8 mouse cellular contexts compared by ENCODE assay signal in the genomic region with DNA sequence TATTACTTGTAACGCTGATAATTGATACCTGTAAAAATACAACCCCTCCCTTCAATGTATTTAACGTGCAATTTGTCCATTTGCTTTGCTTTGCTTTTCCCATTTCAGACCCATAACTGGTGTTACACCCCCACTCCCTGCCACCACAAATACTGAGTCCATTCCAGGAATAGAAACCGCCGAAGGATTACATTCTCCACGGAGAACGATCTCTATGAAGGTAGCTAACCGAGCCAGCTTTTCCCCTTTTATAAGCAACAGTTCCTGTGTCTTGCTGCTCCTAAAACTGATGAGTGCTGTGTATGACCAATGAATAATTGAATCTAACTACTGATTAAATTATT.
A peak's percentile ranks its signal among the peaks of the same experiment; 100 is the strongest.
DNase-seq lines count a peak whose midpoint lies in the region; ATAC-seq and TF ChIP-seq lines count a peak whose summit lies in the region.

No protein-coding gene starts in this region.

- intact Hi-C loops in gastrocnemius, postnatal 14 days (cut with DNase I; ENCODE audit: low total_unique reads): no loop called here

- no peaks in the 10 kb centered on the region for H3K9me3 ChIP-seq in lung, postnatal 0 days (ENCODE audit: low read length)
- H3K9me3 ChIP-seq in limb, embryonic 12.5 days: no peaks in the 10 kb centered on the region

- H3K9ac ChIP-seq in lung, postnatal 0 days (replicated peaks; ENCODE audit: low read depth): no peak overlapping the region
- no peak overlapping the region for H3K9ac ChIP-seq in limb, embryonic 12.5 days (replicated peaks)

- H3K4me1 ChIP-seq in lung, postnatal 0 days (ENCODE audit: insufficient read depth, low read depth, low read length): no peaks in the 10 kb centered on the region
- H3K4me1 ChIP-seq in limb, embryonic 12.5 days (replicated peaks): peaks cover 53% of the 10 kb centered on the region

- no peak for TF ChIP-seq EP300 in lung, postnatal 0 days (IDR thresholded peaks at IDR 0.05)

- WGBS in lung, postnatal 0 days: 7% methylated on average over 7 of the region's 7 CpGs
- 10% methylated on average over 7 of the region's 7 CpGs for WGBS in limb, embryonic 12.5 days

- no peaks in the 10 kb centered on the region for H3K27me3 ChIP-seq in lung, postnatal 0 days (replicated peaks; ENCODE audit: insufficient read depth, low read length)
- no peaks in the 10 kb centered on the region for H3K27me3 ChIP-seq in limb, embryonic 12.5 days

- peak; percentile 81 for ATAC-seq in frontal cortex, adult (ENCODE audit: low TSS enrichment)
- ATAC-seq in lung, postnatal 0 days: no peak
- ATAC-seq in limb, embryonic 12.5 days (ENCODE audit: insufficient number of reproducible peaks, insufficient read depth, low FRiP score, low TSS enrichment, low read depth): no peak

- H3K4me2 ChIP-seq in lung, postnatal 0 days (replicated peaks; ENCODE audit: low read depth, low read length): peak overlapping the region; percentile 42; the same call in 1 of the 2 replicates
- H3K4me2 ChIP-seq in limb, embryonic 12.5 days: peak overlapping the region; percentile 43

- no peak for TF ChIP-seq CTCF in lung, postnatal 0 days (IDR thresholded peaks at IDR 0.05)

- no peaks in the 10 kb centered on the region for H3K36me3 ChIP-seq in lung, postnatal 0 days (ENCODE audit: insufficient read depth, low read length)
- no peaks in the 10 kb centered on the region for H3K36me3 ChIP-seq in limb, embryonic 12.5 days

- no peak overlapping the region for H3K4me3 ChIP-seq in lung, postnatal 0 days (ENCODE audit: low read depth, low read length)
- no peak overlapping the region for H3K4me3 ChIP-seq in limb, embryonic 12.5 days (replicated peaks)

- H3K27ac ChIP-seq in lung, postnatal 0 days (ENCODE audit: low read length): no peak overlapping the region
- peak overlapping the region; percentile 91 for H3K27ac ChIP-seq in limb, embryonic 12.5 days

- no peak for DNase-seq in frontal cortex, postnatal 10 days (ENCODE audit: low spot score in 2 of 2)
- no peak for DNase-seq in lung, postnatal 0 days (ENCODE audit: low spot score)
- DNase-seq in lung, postnatal 36 days: no peak
- DNase-seq in telencephalon, adult 2 months (ENCODE audit: low read depth, low spot score): peak; percentile 63
- no peak for DNase-seq in gastrocnemius, postnatal 14 days
- no peak for DNase-seq in layer of hippocampus, postnatal 14 days (ENCODE audit: low spot score in 2 of 2)
